Mouse (Mus musculus) ES-E14 (cell line): ENCODE measurements at regions not wholly inside any gene's neighbourhood (a gene's known extent, or its start where the extent isn't known, plus 50 kb on each side); places are given as distances from the start of the nearest gene placed in this dataset.

Source experiments
- ZC3H11A ChIP-seq: IDR thresholded peaks from 2 replicates; pipeline ENCODE4 v1.6.1; 2012; ENCODE audit warnings: low read depth, mild to moderate bottlenecking, inconsistent platforms, low read length, borderline replicate concordance
- ZNF384 ChIP-seq: IDR thresholded peaks from 2 replicates; pipeline ENCODE4 v1.6.1; 2012; ENCODE audit warnings: low read depth, low read length, inconsistent platforms

GRCm38 (mm10) chr19:35205557-35206239 is 283.5 kb downstream of the Kif20b start:
- TF ChIP-seq ZNF384: no peak
- TF ChIP-seq ZC3H11A: no peak
